Comparison of ENCODE assay signal across 1 mouse cellular context in genomic region chr5:109601080-109601479, GRCm38 (mm10).
TF ChIP-seq lines count a peak whose summit lies in the region.

No protein-coding gene starts in this region.

TF ChIP-seq in MEL, 35 proteins besides CTCF, POLR2A, EP300 and RAD21 (continued from another document):
- no peak for TF ChIP-seq CHD2 (IDR thresholded peaks at IDR 0.05; ENCODE audit: low read length)
- TF ChIP-seq ETS1 (IDR thresholded peaks at IDR 0.05; ENCODE audit: low read depth, low read length): no peak
- TF ChIP-seq JUND (IDR thresholded peaks at IDR 0.05; ENCODE audit: low read depth, low read length): no peak
- no peak for TF ChIP-seq RCOR1 (IDR thresholded peaks at IDR 0.05; ENCODE audit: low read depth, low read length)
- TF ChIP-seq ZMIZ1 (IDR thresholded peaks at IDR 0.05; ENCODE audit: low read depth, low read length): no peak
- TF ChIP-seq HCFC1 (IDR thresholded peaks at IDR 0.05; ENCODE audit: low read depth, low read length): no peak
- TF ChIP-seq ZKSCAN1 (IDR thresholded peaks at IDR 0.05; ENCODE audit: low read depth, low read length): no peak
- no peak for TF ChIP-seq SIN3A (IDR thresholded peaks at IDR 0.05; ENCODE audit: low read length)
TF ChIP-seq in MEL: peak in this region for 3.
